Mouse (Mus musculus) ES-E14 (cell line): Measurements from ENCODE around the gene Ptprg.

Experiments used
- CHD2 ChIP-seq: IDR thresholded peaks from 2 replicates; pipeline ENCODE4 v1.6.1; 2014; ENCODE audit warnings: mild to moderate bottlenecking, low read depth, low read length, inconsistent platforms
- HCFC1 ChIP-seq: IDR thresholded peaks from 2 replicates; pipeline ENCODE4 v1.6.1; 2012; ENCODE audit warnings: low read length, inconsistent platforms, borderline replicate concordance; ENCODE audit not compliant: insufficient read depth
- MAFK ChIP-seq: IDR thresholded peaks from 2 replicates; pipeline ENCODE4 v1.6.1; 2014; ENCODE audit warnings: mild to moderate bottlenecking, low read depth, low read length, inconsistent platforms; ENCODE audit not compliant: insufficient read depth
- ZC3H11A ChIP-seq: IDR thresholded peaks from 2 replicates; pipeline ENCODE4 v1.6.1; 2012; ENCODE audit warnings: low read depth, mild to moderate bottlenecking, inconsistent platforms, low read length, borderline replicate concordance
- ZNF384 ChIP-seq: IDR thresholded peaks from 2 replicates; pipeline ENCODE4 v1.6.1; 2012; ENCODE audit warnings: low read depth, low read length, inconsistent platforms

GRCm38 (mm10) chr14:11630736-11631135 is 77.4 kb downstream of the Ptprg start:
- TF ChIP-seq ZC3H11A (no peak), HCFC1 (no peak), MAFK (no peak), CHD2 (no peak), ZNF384 (no peak)
